Mouse (Mus musculus): ENCODE results near the gene E030018B13Rik. TPM values are rescaled to one million over a fixed set of nuclear protein-coding genes. Genes with fewer than 3 reads are reported as not detected.

E030018B13Rik gene
- polyA plus RNA-seq, 1 experiment = 0.11 TPM

DNA sequence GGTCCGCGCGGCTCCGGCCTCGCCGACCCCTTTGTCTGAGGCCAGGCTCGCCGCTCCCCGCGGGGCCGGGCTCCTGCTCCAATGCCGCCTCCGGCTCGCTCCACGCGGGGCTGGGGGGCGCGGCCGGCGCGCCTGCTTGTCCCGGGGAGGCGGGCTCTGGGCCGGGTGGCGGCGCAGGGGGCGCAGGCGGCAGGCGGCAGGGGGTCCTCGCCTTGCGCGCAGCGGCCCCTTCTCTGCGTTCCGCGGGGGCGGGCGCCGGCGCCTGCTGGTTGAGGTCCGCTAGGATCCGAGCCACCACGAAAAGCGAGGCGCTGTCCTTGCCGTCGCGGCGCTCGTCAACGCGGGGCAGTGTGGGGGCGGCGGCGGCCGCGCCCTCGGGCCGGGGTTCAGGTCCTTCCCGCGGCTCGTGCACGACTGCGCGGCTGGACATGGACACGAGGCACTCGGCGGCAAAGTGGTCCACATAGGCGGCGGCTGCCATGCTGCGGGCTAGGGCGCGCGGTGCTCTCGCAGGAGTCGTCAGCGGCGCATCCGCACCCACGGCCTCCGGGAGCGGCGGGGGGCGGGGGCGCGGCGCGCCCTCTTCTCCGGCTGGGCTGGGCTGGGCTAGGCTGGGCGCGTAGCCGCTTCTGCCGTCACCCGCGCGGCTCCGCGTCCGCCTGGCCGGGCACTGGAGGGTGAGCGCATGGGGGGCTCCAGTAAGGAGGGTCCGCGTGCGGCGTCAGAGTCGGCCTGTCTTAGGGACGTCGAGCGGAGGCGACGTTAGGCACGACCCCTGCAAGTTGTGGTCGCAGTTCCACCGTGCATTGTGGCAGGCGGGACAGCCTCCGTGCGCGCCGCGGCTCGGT lies 21.6 kb downstream of the E030018B13Rik start:
- DNase-seq (ENCODE audit: low read depth) = no peak

DNA sequence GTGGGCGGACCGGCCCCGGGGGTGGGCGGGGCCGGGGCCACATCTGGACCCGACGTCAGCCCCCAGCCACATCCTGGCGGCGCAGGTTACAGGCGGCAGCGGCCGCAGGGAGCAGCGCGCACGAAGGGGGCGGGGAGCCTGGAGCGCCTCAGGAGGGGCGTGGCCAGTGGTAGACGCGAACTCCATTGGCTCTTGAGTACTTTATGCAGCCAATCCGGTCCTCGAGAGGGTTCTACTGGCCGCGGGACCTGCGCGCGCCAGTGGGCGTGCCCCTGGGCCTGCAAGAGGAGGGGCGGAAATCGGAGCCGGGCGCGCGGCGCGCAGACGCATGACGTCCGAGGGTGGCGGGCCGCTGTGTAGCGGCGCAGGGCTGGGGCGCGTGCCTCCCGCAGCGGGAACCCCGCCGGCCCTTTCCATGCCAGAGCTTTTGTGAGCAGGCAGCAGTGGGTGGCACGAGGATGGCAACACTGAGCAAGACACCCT lies 22.3 kb downstream of the E030018B13Rik start, which contains the start of gene Klf13:
Gene Klf13, minus strand, starts transcription at position 2 of the 483 bp plus-strand sequence.
- peak; percentile 80 for DNase-seq (ENCODE audit: low read depth)

DNA sequence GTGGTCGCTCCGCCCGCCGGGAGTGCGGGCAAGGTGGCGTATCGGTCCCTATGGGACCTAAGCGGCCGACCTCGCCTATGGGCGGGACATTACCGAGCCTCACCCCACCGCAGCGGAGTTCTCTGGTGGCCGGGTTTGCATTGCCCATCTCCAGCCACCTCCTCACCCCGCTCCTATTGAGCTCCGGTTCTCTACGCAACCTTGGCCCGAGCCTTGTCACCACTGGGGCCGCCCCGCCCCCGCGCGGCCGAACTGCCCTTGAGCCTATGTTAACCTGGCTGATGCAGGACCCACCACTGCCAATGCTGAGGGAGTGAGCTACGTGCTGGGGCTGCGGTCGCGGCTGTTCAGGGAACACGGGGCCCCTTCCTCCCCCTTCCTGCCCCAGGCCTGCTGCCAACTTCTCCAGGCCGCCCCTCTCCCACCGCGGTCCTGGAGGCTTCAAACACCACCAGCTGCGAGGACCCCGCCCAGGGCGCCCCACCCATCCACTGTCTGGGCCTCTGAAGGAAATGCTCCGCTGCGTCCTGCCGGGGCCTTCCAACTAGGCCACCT lies 22.8 kb downstream of the E030018B13Rik start:
- no peak for DNase-seq (ENCODE audit: low read depth)

DNA sequence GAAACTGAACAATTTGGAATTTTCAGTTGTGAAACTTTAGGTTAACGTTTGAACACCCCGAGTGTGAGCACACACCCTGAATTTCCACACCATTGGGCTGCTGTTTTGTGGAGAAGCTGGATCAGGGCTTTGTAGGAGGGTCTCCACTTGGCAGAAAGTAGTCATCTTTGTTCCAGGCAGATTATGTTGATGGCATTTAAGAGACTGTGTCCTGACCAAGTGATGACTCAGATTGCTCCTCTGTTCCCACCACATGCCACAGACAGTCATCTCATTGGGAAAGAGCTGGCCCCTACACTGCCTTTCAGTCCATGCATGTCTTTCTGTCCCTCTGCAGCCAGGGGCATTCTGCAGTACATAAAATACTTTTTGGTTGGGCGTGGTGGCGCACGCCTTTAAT lies 23.7 kb downstream of the E030018B13Rik start:
- no peak for DNase-seq (ENCODE audit: low read depth)

DNA sequence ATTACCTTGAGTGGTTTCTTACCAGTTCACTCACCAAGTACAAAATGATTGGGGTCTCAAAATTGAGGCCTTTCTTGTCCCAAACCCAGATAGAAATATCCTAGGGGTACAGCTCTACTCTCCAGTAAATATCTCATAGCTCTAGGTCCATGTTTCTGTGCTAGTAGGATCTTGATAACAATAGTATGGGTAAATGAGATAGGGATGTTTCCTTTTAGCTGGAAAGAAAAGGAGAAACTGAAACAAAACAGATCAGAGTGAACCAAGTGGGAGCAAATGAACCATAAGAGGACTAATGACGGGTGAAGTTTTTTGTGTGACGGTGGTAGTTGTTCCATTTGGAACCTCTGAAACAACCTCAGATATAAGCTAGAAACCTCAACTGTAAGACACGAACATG lies 24.4 kb downstream of the E030018B13Rik start:
- no peak for DNase-seq (ENCODE audit: low read depth)

DNA sequence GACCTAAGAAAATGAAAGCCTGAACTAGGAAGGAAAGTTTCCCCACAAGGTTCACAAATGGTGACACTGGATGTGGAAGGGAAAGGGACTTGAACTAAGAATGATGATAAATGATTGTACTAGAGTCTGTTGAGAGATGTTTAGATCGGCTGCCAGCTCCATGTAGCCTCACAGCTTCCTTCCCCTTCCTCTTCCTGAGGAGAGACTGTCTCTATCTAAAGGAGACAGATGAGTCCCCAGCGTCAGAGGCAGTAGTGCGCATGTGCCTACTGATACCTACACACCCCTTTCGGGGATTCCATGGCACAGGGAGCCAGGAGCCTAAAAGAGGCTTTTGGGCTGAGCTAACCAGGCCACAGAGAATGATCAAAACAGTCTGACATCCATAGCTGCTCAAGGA lies 24.8 kb downstream of the E030018B13Rik start:
- DNase-seq (ENCODE audit: low read depth) = no peak

DNA sequence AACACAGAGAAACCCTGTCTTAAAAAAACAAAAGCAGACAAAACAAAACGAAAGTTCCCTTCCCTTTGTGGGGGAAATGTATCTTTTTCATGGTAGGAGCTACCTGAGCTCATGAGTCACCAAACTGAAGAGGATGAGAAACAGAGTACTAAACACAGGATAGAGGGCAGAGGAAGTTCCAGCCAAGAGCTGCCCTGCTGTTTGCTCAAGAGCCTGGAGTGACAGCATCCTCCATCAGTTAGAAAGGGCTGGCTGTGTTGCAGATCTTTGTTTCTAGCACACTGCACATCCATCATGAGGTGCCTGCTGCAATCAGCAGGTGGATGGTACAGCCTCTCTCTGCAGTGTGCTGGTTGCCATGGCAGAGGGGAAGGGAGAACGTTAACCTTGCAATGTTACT lies 27.3 kb downstream of the E030018B13Rik start:
- DNase-seq (ENCODE audit: low read depth) = no peak

DNA sequence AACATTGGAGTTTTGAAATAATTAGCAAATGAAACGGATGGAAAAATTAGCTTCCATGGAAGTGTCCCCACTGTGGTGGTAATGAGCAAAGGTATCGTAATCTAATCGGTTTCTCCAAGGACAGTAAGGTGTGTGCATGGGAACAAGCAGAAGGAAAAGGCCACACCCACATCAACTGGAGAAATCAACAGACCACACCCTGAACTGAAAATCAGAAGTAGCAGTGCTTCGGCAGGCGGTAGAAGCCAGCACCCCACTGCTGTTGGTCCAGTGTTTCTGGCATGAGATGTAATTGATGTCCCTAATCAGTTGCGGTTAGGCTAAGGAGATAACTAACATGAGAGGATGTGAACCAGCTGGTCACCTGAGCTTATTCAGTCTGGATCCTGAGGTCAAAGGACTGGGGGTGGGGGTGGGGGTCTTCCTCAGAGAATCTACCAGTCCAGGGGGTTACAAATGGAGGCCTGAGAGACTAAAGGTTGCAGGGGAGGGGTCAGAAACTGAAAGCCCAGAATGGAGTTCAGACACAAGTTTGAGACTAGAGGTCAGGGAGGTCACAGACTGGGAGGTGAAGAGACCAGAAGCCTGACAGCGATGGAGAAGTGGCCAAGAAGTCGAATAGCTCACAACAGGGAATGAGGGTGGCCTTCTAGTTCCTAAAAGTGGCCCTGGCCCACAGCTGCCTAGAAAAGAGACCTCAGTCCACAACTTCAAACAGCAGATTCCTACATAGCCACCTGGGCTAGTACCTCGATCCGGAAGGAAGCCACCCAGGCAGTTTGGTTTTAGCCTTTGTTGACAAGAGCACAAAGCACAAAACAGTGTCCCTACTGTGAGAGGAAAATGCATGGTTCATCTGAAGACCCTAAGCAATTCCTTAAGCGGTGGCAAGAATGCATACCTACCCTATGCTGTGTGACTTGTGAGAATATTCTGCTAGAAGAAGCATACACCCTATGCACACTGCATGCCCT lies 31.1 kb downstream of the E030018B13Rik start:
- no peak for DNase-seq (ENCODE audit: low read depth)

DNA sequence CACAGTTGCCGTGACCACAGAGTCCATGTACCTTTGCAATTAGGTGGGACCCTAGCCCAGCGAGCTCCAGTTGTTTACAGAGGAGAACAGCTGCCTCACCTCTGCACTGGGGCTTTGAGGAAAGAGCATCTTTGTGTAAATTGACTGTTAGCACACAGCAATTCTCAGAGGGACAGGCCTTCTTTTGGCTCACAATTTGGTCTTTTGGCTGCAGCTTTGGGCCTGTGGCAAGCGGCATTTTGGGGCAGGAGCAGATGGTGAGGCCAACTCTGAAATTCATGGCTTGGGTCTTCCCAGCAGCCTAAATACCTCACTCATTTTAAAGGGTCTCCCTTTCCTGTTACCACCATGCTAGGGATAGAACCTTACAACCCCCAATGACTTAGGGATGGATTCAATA lies 32.5 kb downstream of the E030018B13Rik start:
- DNase-seq (ENCODE audit: low read depth) = no peak

DNA sequence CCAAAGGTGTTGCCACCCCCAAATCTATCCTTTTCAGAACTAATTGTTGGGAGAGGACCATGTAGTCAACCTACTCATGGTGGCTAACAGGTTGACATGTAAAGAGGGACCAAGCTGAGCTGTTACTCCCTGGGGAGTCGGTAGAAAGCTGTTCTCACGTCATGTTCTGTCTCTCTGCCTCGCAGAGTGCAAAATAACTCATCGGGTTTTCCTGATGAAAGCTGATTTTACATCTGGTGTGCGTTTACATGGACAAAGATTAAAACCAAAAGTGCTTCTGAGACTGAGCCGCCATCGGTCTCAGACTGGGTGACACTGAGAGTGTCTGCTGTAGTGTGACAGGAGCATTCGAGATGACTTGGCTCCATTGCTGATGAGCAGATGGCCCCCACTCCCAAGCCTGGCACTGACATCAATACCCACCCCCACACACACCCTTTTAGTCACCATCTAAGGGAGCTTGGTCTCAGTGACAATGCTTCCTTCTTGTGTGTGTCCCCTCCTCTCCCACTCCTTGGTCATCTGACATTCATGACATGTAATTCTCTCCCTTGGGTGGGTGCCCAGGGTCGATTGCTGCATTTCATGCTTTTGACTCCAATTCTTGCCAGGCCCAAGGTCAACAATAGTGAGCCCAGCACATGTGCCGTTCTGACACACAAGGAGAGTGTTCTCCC lies 34.4 kb downstream of the E030018B13Rik start:
- no peak for DNase-seq (ENCODE audit: low read depth)

DNA sequence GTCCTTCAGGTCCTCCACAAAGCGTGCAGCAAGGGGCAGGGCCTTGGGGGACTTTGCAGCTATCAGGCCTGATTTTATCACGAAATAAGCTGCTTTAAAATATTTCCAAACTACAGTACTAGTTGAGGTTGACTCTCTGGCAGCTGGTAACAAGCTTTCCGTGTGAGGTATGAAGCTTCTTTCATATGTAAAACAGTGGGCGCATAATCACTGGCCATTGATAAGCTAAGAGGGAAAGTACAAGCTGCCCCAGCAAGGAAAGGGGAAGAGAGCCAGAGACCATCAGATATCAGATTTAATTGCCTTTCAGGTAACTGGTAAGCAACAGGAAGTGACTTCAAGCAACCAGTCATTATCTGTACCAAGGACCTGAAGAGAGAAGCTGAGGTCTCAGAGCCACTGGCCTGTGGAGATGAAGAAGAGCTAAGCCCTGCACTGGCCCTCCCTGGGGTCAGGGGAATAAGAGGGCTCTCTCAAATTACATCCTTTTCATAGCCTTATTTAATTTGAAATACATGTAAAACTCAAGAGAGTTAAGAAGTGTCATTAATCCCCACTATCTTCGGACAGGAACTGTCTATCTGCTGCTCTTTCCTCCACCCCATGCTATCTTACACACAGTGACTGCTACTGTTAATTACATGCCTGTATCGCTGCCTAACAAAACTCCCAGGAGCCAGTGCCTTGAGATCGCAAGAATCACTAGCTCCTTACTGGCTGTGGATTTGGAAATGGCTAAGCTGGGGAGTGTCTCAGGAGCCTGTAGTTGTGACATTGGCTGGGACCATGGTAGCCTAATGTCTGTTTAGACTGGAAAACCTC lies 35.6 kb downstream of the E030018B13Rik start:
- no peak for DNase-seq (ENCODE audit: low read depth)

DNA sequence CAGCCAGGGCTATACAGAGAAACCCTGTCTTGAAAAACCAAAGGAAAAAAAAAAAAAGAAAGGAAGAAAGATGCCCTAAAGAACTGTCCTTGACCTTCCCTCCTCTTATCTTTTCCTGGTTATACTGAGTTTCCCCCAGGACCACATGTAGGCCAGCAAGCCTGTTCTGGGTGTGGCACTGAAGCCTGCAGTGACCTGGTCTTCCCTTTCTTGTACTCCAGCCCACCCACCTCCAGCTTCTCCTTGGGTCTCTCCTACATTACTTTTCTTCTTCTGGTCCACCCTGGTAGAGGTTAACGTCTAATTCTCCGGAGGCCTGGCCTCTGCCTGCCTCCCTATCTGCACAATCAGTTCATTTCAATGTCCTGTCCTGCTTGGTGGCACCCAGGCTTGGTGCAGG lies 38.8 kb downstream of the E030018B13Rik start:
- DNase-seq (ENCODE audit: low read depth) = no peak

DNA sequence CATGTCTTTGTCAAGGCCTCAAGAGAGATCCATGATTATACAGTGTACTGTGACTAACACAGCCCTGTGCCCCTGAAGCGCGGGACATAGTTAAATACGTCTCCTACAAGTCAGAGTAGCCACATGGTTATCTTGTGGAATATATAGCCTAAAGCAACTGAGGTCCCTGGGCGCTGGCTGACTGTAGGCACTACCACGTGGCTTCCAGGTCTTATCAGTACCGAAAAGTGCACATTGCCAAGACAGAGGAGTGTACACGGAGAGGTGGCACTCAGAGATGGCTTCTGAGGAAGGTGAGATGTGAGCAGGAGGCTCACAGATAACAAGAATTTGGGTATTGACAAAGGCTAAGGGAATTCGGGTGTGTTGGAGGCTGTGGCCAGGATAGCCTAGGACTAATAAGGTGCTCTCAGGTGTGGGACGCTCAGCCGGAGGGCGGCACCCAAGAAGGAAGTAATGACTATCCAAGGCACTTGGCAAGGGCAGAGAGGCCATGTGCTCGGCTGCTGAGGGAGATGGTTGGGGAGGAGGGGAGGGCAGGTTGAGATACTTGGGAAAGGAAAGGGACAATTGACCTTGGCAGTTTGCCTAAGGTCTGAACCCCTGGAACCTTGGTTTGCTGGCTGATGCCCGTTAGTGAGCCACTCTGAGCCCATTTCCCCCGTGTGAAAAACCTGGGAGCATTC lies 39.6 kb downstream of the E030018B13Rik start:
- no peak for DNase-seq (ENCODE audit: low read depth)

DNA sequence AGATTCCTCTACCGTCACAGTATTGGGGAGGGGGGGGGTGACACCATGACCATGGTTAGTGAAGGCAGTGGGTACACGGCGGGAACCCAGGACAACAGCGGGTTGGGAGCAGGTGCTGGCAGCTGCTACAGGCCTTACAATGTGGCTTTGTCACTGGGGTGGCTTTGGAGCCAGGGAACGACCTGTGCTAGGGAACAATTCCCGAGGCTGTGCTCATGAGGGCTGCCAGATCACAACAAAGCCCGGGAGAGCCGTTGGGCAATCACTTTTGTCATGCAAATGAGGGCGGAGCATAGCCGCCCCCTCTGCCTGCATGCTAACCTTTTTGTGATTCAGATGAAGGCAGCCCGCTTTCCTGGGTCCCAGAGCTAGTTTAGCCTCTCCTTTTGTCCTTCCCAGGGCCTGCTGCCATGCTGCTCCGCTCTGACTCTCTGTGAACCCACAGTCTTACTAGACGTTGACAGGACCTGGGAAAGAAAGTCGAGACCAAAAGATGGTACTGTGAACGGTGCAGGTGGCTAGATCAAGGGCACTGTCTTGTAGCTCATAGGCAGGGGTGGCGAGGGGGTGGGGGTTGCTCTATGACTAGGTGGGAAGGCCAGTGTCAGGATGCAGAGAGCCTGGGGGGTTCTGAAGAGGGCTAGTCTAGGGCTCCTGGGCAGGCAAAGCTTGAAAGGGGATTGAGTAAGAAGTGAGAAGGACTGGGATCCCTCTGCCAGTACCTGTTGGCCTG lies 40.5 kb downstream of the E030018B13Rik start:
- DNase-seq (ENCODE audit: low read depth) = no peak

DNA sequence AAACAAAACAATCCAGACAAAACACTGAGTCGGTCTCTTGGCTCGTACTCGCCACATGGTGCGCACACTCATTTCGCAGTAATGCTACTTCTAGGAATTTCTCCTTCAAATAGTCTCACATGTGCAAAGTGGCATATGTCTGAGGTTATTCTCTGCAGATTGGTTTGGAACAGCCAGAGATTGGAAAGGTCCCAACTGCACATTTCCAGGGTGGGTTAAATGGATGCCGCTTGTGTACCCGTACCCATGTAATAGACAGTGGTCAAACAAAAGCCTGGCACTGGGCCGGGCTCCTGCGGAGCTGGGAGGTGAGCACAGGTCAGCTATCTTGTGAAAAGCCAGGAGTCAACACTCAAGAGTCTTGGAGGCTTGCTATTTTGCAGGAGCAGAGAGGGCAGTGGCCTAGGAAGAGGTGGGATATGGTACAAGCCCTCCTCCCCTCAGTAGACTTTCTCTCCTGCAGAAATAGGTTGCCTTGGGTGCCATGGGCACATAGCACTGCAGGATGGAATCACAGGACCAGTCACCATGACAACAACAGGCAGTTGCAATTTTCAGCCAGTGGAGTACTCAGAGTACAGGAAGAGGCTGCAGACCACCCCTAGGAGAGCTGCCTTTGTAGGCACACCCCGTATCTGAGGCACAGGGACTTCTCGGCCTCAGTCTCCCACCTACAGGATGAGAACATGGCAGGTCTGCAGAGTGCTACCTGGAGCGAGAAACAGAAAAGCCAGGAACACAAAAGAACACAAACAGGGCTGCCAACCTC lies 41.4 kb downstream of the E030018B13Rik start:
- no peak for DNase-seq (ENCODE audit: low read depth)

DNA sequence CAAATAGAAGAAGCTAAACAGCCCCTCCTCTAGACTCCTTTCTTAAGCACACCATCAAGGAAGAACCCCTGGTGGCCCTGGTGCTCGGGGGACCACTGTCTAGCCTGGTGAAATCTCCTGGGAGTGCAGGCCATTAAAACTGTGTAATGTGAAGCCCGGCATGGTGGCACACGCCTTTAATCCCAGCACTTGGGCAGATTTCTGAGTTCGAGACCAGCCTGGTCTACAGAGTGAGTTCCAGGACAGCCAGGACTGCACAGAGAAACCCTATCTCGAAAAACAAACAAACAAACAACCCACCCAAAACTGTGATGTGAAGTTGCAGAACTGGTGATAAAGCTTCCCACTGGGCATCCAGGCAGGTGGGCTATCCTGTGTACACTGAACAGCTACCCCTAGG lies 47.0 kb downstream of the E030018B13Rik start:
- DNase-seq (ENCODE audit: low read depth) = no peak

DNA sequence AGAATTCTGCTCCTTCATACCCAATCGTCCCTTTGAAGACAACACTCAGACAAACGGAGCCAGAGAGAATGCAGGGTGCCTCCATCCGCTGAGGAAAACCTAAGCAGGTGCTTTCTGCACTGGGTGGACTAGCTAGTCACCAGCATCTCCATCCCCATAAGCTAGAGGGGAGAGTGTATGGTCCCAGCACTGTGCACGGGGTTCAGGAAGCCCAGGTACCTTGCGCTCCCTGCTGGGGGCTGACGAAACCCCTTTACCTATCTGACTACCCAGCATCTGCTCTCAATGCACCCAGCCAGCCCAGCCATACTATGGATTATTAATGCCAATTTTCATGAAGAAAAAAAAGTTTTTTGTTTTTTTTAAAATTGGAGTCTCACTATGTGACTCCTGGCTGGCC lies 47.5 kb downstream of the E030018B13Rik start:
- DNase-seq (ENCODE audit: low read depth) = no peak

DNA sequence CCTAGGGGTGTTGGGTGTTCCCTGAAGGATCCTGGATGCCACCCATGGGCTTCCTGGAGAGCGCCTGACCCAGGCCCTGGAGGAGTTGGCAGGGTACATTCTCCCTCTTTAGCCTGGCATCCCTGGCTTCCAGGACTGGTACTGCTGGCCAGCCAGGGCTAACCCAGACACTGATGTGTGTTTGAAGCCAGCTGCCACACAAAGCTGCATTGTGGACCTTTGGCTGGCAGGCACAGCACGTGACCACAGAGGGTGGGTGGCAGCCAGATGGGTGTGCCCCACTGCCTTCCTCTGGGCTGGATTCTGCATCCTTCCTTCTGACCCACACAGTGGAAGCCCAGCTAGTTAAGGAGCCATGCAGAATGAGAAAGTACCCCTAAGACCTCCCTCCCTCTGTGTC lies 48.5 kb downstream of the E030018B13Rik start:
- DNase-seq (ENCODE audit: low read depth) = no peak

All from gonadal fat pad, adult 2 months (tissue).